Mouse (Mus musculus) MEL (cell line): ENCODE data around the gene Muc2. TPM values are rescaled to one million over a fixed set of nuclear protein-coding genes. Genes with fewer than 3 reads are reported as not detected.

ENCODE experiments used
- DNase-seq: peaks from one replicate; pipeline ENCODE4 v3.0.0; 2011; ENCODE audit warnings: low read depth, low spot score
- H3K27ac ChIP-seq: 2 replicates; pipeline ENCODE4 v1.5.1; 2012; ENCODE audit warnings: low read depth, mild to moderate bottlenecking, control low read depth, low read length, moderate library complexity; ENCODE audit not compliant: control insufficient read depth
- H3K27me3 ChIP-seq, 2 experiments: fragments of 150-350 bp in 1 of 2; sonication (generic) in 1 of 2; 2 replicates each; pipeline ENCODE4 v1.6.1; 2012; ENCODE audit warnings: low read length in 2 of 2, mild to moderate bottlenecking in 2 of 2, improper control_type of control experiment in 1 of 2, moderate library complexity in 1 of 2; ENCODE audit not compliant: insufficient read depth in 2 of 2, control insufficient read depth in 1 of 2
- H3K36me3 ChIP-seq, 2 experiments: 2 replicates each; pipeline ENCODE4 v1.6.1; 2012 to 2014; ENCODE audit warnings: low read length in 2 of 2, improper control_type of control experiment in 1 of 2, inconsistent platforms in 1 of 2, mild to moderate bottlenecking in 1 of 2; ENCODE audit not compliant: insufficient read depth in 2 of 2, control insufficient read depth in 1 of 2
- H3K4me1 ChIP-seq, 2 experiments: fragments of 150-350 bp in 1 of 2; sonication (generic) in 1 of 2; 2 replicates each; pipeline ENCODE4 v1.6.1; 2012; ENCODE audit warnings: low read length in 2 of 2, improper control_type of control experiment in 1 of 2, mild to moderate bottlenecking in 1 of 2; ENCODE audit not compliant: insufficient read depth in 2 of 2, control insufficient read depth in 1 of 2
- H3K4me3 ChIP-seq, 2 experiments: fragments of 150-350 bp in 1 of 2; sonication (generic) in 1 of 2; 2 replicates each; pipeline ENCODE4 v1.5.1; 2012; ENCODE audit warnings: low read depth in 2 of 2, low read length in 2 of 2, mild to moderate bottlenecking in 2 of 2, moderate library complexity in 2 of 2, control low read depth in 1 of 2, improper control_type of control experiment in 1 of 2; ENCODE audit not compliant: control insufficient read depth in 1 of 2, insufficient read depth in 1 of 2
- H3K79me2 ChIP-seq: 2 replicates; pipeline ENCODE4 v1.6.1; 2012; ENCODE audit warnings: mild to moderate bottlenecking, low read length, moderate library complexity; ENCODE audit not compliant: control insufficient read depth, poor library complexity, insufficient read depth
- H3K9ac ChIP-seq: 2 replicates; pipeline ENCODE4 v1.6.1; 2012; ENCODE audit warnings: low read depth, mild to moderate bottlenecking, control low read depth, low read length, moderate library complexity; ENCODE audit not compliant: control insufficient read depth, poor library complexity, severe bottlenecking
- H3K9me3 ChIP-seq: fragments of 150-350 bp; sonication (generic); replicated peaks from 2 replicates; pipeline ENCODE4 v1.6.1; 2012; ENCODE audit warnings: mild to moderate bottlenecking, low read length, improper control_type of control experiment, moderate library complexity; ENCODE audit not compliant: insufficient read depth
- CTCF ChIP-seq, 3 experiments: IDR thresholded peaks in 2 of 3; conservative IDR thresholded peaks in 1 of 3; 2 replicates each; pipeline ENCODE4 v1.5.1; 2011 to 2012; ENCODE audit warnings: low read length in 3 of 3, low read depth in 2 of 3, mild to moderate bottlenecking in 2 of 3, improper control_type of control experiment in 1 of 3, inconsistent platforms in 1 of 3, mixed read lengths in 1 of 3, moderate library complexity in 1 of 3; ENCODE audit not compliant: control insufficient read depth in 1 of 3, insufficient read depth in 1 of 3, poor library complexity in 1 of 3, severe bottlenecking in 1 of 3
- E2F4 ChIP-seq: IDR thresholded peaks from 2 replicates; pipeline ENCODE4 v1.6.1; 2011; ENCODE audit warnings: low read depth, low read length, improper control_type of control experiment, borderline replicate concordance
- ELF1 ChIP-seq: IDR thresholded peaks from 2 replicates; pipeline ENCODE4 v1.6.1; 2014; ENCODE audit warnings: low read depth, mild to moderate bottlenecking, inconsistent platforms, low read length, improper control_type of control experiment, moderate library complexity
- GATA1 ChIP-seq: IDR thresholded peaks from 2 replicates; pipeline ENCODE4 v1.6.1; 2011; ENCODE audit warnings: low read depth, low read length, improper control_type of control experiment
- HCFC1 ChIP-seq: IDR thresholded peaks from 2 replicates; pipeline ENCODE4 v1.6.1; 2012; ENCODE audit warnings: low read depth, mild to moderate bottlenecking, inconsistent platforms, low read length, improper control_type of control experiment, moderate library complexity
- KAT2A ChIP-seq: conservative IDR thresholded peaks from 2 replicates; pipeline ENCODE4 v1.6.1; 2012; ENCODE audit warnings: low read depth, low read length, improper control_type of control experiment, inconsistent platforms
- MAFK ChIP-seq: IDR thresholded peaks from 2 replicates; pipeline ENCODE4 v1.6.1; 2011; ENCODE audit warnings: low read depth, mild to moderate bottlenecking, low read length, improper control_type of control experiment, borderline replicate concordance
- MAX ChIP-seq: IDR thresholded peaks from 2 replicates; pipeline ENCODE4 v1.6.1; 2011; ENCODE audit warnings: low read length, improper control_type of control experiment
- MYC ChIP-seq: IDR thresholded peaks from 2 replicates; pipeline ENCODE4 v1.6.1; 2011; ENCODE audit warnings: low read depth, mild to moderate bottlenecking, low read length, improper control_type of control experiment, moderate library complexity
- NRF1 ChIP-seq: IDR thresholded peaks from 2 replicates; pipeline ENCODE4 v1.6.1; 2014; ENCODE audit warnings: low read depth, mild to moderate bottlenecking, inconsistent platforms, low read length, improper control_type of control experiment, moderate library complexity; ENCODE audit not compliant: poor library complexity, insufficient read depth, severe bottlenecking
- RAD21 ChIP-seq: IDR thresholded peaks from 2 replicates; pipeline ENCODE4 v1.6.1; 2011; ENCODE audit warnings: mild to moderate bottlenecking, low read depth, low read length, improper control_type of control experiment
- RCOR1 ChIP-seq: IDR thresholded peaks from 2 replicates; pipeline ENCODE4 v1.6.1; 2012; ENCODE audit warnings: low read depth, mild to moderate bottlenecking, inconsistent platforms, low read length, improper control_type of control experiment
- SIN3A ChIP-seq: IDR thresholded peaks from 2 replicates; pipeline ENCODE4 v1.6.1; 2012; ENCODE audit warnings: low read length, improper control_type of control experiment, inconsistent platforms
- SMC3 ChIP-seq: IDR thresholded peaks from 2 replicates; pipeline ENCODE4 v1.6.1; 2011; ENCODE audit warnings: low read depth, low read length, improper control_type of control experiment
- UBTF ChIP-seq: IDR thresholded peaks from 2 replicates; pipeline ENCODE4 v1.6.1; 2012; ENCODE audit warnings: low read depth, mild to moderate bottlenecking, inconsistent platforms, low read length, improper control_type of control experiment, moderate library complexity, borderline replicate concordance; ENCODE audit not compliant: insufficient read depth
- polyA plus RNA-seq, 2 experiments: library from polyadenylated mRNA; stranded (reverse) in 1 of 2; unstranded in 1 of 2; fragments of >175 nt in 1 of 2; fragments of >200 nt in 1 of 2; gene quantifications; 2 replicates each; pipeline versions ENCODE4 v1.2.1 to v1.2.4; 2012; ENCODE audit warnings: low replicate concordance in 2 of 2, low read depth in 1 of 2; ENCODE audit not compliant: insufficient read length in 2 of 2, insufficient read depth in 1 of 2, missing spikeins in 1 of 2
- total RNA-seq: library from RNA; depleted of rRNA; stranded (reverse); fragments of 300-350 nt; gene quantifications from 2 replicates; pipeline ENCODE4 v1.2.3, GENCODE M21; 2012

Gene Muc2
- total and polyA plus RNA-seq, 3 experiments: 0.04 TPM; not detected in 2

DNA sequence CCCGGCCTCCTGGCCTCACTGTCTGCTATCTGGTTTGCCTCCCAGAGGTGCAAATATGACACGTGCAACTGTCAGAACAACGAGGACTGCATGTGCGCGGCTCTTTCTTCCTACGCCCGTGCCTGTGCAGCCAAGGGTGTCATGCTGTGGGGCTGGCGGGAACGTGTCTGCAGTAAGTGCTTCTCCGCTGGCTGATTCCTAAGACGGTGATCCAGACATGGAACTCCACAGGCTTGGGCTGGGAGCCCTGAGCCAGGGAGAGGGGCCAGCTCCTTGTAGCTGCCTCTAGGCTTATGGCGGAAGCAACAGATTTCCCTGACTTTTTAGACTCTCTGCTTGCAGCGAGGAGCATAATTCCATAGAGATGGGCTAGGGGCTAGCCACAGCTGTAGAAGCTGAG is 6.4 kb downstream of the Muc2 start:
- no peaks in the 10 kb centered on the region for H3K4me1 ChIP-seq
- H3K79me2 ChIP-seq: no peaks in the 10 kb centered on the region
- no peaks in the 10 kb centered on the region for H3K9me3 ChIP-seq
- no peaks in the 10 kb centered on the region for H3K36me3 ChIP-seq
- DNase-seq: no peak
- no peak overlapping the region for H3K27ac ChIP-seq
- no peak overlapping the region for H3K9ac ChIP-seq
- H3K4me3 ChIP-seq: no peak overlapping the region
- no peak for TF ChIP-seq E2F4
- H3K27me3 ChIP-seq: no peaks in the 10 kb centered on the region

DNA sequence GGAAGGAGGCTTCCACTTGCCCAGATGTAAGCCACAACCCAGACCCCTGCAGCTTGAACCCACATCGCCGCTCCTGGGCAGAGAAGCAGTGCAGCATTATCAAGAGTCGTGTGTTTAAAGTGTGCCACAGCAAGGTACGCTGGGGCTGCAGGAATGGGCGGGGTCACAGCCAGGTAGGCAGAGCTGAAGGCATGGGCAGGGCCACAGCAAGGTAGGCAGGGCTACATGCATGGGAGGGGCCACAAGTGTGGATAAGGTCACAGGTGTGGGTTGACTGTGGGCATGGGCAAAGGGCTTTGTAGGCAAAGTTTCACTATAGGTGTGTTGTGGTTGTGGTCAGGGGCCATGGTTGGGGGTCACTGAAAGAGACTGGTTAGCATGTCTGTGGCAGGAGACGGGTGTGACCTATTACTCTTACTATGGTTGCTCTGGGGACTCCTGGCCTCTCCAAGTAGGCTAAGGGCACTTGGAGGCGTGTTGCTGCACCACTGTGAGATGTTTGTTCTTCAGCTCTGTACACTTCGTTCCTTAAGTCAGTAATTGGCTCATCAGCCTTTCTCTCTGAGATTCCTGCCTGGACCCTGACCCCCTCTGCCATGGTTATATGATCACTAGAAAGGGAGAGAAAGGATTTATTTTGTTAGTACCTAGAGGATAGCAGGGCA is 9.5 kb downstream of the Muc2 start:
- DNase-seq: no peak
- H3K36me3 ChIP-seq: no peaks in the 10 kb centered on the region
- TF ChIP-seq MAFK: no peak
- TF ChIP-seq SIN3A: no peak
- no peak for TF ChIP-seq ELF1
- TF ChIP-seq CTCF (IDR thresholded peaks at IDR 0.05 in 2 of 3, conservative IDR thresholded peaks at IDR 0.05 in 1 of 3; ENCODE audit: control insufficient read depth in 1 of 3, insufficient read depth in 1 of 3, low read depth in 2 of 3, low read length in 3 of 3, poor library complexity in 1 of 3, severe bottlenecking in 1 of 3): no peak
- TF ChIP-seq MAX: no peak
- no peak for TF ChIP-seq NRF1
- TF ChIP-seq RAD21: no peak
- no peak for TF ChIP-seq GATA1
- no peak for TF ChIP-seq KAT2A
- no peak for TF ChIP-seq SMC3
- no peak for TF ChIP-seq RCOR1
- no peak for TF ChIP-seq HCFC1
- TF ChIP-seq MYC: no peak
- no peak for TF ChIP-seq UBTF
- H3K9ac ChIP-seq: no peak overlapping the region
- no peaks in the 10 kb centered on the region for H3K4me1 ChIP-seq
- H3K9me3 ChIP-seq: no peaks in the 10 kb centered on the region
- no peaks in the 10 kb centered on the region for H3K79me2 ChIP-seq
- H3K27me3 ChIP-seq: peaks cover 2 to 5% of the 10 kb centered on the region in 2 experiments
- no peak overlapping the region for H3K4me3 ChIP-seq
- H3K27ac ChIP-seq: no peak overlapping the region
